Mouse (Mus musculus) E14TG2a.4 (cell line): ENCODE results near the gene Myh9.

Source experiments
- CTCF ChIP-seq: conservative IDR thresholded peaks from 2 replicates; pipeline ENCODE4 v1.5.1; 2014; ENCODE audit warnings: low read length
- NANOG ChIP-seq: IDR thresholded peaks from 2 replicates; pipeline ENCODE4 v1.6.1; 2014; ENCODE audit warnings: borderline replicate concordance, low read length, mixed read lengths
- POU5F1 ChIP-seq: IDR thresholded peaks from 2 replicates; pipeline ENCODE4 v1.6.1; 2014; ENCODE audit warnings: low read length, borderline replicate concordance

DNA sequence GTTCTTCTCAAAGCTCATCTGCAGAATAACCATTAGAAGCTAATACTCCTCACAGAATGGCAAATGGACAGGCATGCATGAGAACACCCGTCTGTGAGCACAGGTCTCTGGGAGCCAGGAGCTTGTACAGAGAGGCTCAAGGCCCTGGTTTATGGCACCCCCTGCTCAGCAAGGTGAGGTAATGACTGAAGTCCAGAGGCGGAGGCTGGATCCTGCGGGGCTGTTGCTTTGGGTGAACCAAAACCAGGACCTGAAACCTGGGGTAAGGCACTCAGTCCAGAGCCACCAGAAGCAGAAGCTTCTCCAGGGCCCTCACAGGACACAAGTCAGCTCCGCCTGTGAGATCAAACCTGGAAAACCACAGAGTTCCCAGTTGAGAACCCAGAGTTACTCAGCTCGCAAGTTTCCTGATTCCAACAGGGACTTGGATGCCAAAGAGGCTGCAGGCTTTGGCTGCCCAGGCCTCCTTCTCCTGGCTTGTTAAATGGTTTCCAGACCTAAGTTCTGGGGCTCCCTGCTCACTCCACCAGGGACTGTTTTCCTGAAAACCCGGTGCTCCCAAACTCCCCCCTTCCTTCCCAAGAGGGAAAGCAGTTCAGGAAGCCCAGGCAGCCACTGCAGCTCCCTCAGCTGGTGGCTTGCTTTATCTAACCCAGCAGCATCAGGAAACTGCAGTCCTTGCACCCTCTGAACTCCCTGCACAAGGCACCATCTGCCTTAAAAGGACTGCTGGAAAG is 28.2 kb downstream of the Myh9 start:
- no peak for TF ChIP-seq CTCF
- TF ChIP-seq POU5F1 = no peak
- no peak for TF ChIP-seq NANOG
